Mouse (Mus musculus) stomach, embryonic 15.5 days (tissue): Measurements from ENCODE around the gene Enho. TPM values are rescaled to one million over a fixed set of nuclear protein-coding genes. Genes with fewer than 3 reads are reported as not detected.

Experiments
- ATAC-seq: fragments of 200-750 bp; cut with Nextera tagmentation; 2 replicates; pipeline ENCODE4 v1.8.0; 2017; ENCODE audit warnings: low read depth, moderate number of reproducible peaks, moderate TSS enrichment; ENCODE audit not compliant: insufficient read depth, low FRiP score
- H3K27ac ChIP-seq: fragments of 300-500 bp; sonication (generic); 2 replicates; pipeline ENCODE4 v1.5.1; 2015; ENCODE audit warnings: mild to moderate bottlenecking, inconsistent platforms
- H3K27me3 ChIP-seq: fragments of 300-500 bp; sonication (generic); replicated peaks from 2 replicates; pipeline ENCODE4 v1.6.1; 2015; ENCODE audit warnings: inconsistent platforms
- H3K36me3 ChIP-seq: fragments of 300-500 bp; sonication (generic); 2 replicates; pipeline ENCODE4 v1.6.1; 2015; ENCODE audit warnings: inconsistent platforms
- H3K4me1 ChIP-seq: fragments of 300-500 bp; sonication (generic); 2 replicates; pipeline ENCODE4 v1.6.1; 2015; ENCODE audit warnings: inconsistent platforms
- H3K4me2 ChIP-seq: fragments of 300-500 bp; sonication (generic); 2 replicates; pipeline ENCODE4 v1.6.1; 2015; ENCODE audit warnings: mild to moderate bottlenecking, inconsistent platforms
- H3K4me3 ChIP-seq: fragments of 300-500 bp; sonication (generic); replicated peaks from 2 replicates; pipeline ENCODE4 v1.5.1; 2015; ENCODE audit warnings: inconsistent platforms
- H3K9ac ChIP-seq: fragments of 300-500 bp; sonication (generic); 2 replicates; pipeline ENCODE4 v1.6.1; 2015; ENCODE audit warnings: inconsistent platforms
- H3K9me3 ChIP-seq: fragments of 300-500 bp; sonication (generic); 2 replicates; pipeline ENCODE4 v1.6.1; 2016; ENCODE audit warnings: inconsistent platforms
- WGBS: fragments of 180-500 bp; shearing (Covaris S2); methylation state at CpG from one replicate; pipeline ENCODE4 v1.1.7; 2015; 5-methylcytosine and 5-hydroxymethylcytosine counted together
- polyA plus RNA-seq: library from polyadenylated mRNA; unstranded; fragments of >200 nt; fragmentation: Nextera tagmentation; extraction: Ambion mirVana; gene quantifications from 2 replicates; pipeline ENCODE4 v1.2.1, GENCODE M21; 2015

Gene Enho
- polyA plus RNA-seq, 1 experiment from 2014 or later, result 24.0 TPM

- Histone ChIP-seq H3K4me2 (no peak overlapping the region), H3K27me3 (0 out of 2 replicates have a peak, but pooled peaks cover 5% of the 10 kb centered on the region), H3K4me3 (no peak overlapping the region), H3K4me1 (no peaks in the 10 kb centered on the region), H3K9ac (no peak overlapping the region), H3K36me3 (no peaks in the 10 kb centered on the region), H3K27ac (no peak overlapping the region), H3K9me3 (no peaks in the 10 kb centered on the region)
- 57% methylated on average over 4 of the region's 4 CpGs for WGBS
- ATAC-seq, result no peak
These were observed 37.3 kb downstream of the Enho start for GRCm38 (mm10) chr4:41602818-41603217.

Other genes starting within 250 kb of the Enho start
- 5.5 and 6.1 TPM in 2 replicates for gene Kif24, start 175.4 kb downstream of the Enho start, polyA plus RNA-seq
- gene Nudt2, start 175.2 kb downstream of the Enho start, polyA plus RNA-seq, result 48.0 and 55.7 TPM in 2 replicates
- 5.7 and 6.4 TPM in 2 replicates for gene AI464131, start 137.2 kb downstream of the Enho start, polyA plus RNA-seq
- 0.30 and 0.55 TPM in 2 replicates for gene 1110017D15Rik, start 123.0 kb downstream of the Enho start, polyA plus RNA-seq
- gene Fam219a, start 70.8 kb downstream of the Enho start, polyA plus RNA-seq, result 2.9 and 3.5 TPM in 2 replicates
- gene Dnaic1, start 70.5 kb downstream of the Enho start, polyA plus RNA-seq, result 3.0 and 3.7 TPM in 2 replicates
- gene Cntfr, start 56.8 kb upstream of the Enho start, polyA plus RNA-seq, result 8.3 and 11.8 TPM in 2 replicates
- gene Il11ra1, start 59.7 kb upstream of the Enho start, polyA plus RNA-seq, result 153 and 157 TPM in 2 replicates
- 59.5 and 61.1 TPM in 2 replicates for gene Rpp25l, start 73.2 kb upstream of the Enho start, polyA plus RNA-seq
- 124 and 130 TPM in 2 replicates for gene Dctn3, start 82.8 kb upstream of the Enho start, polyA plus RNA-seq
- not detected in 2 replicates for gene Arid3c, start 90.8 kb upstream of the Enho start, polyA plus RNA-seq
- 39.6 and 47.9 TPM in 2 replicates for gene Galt, start 114.9 kb upstream of the Enho start, polyA plus RNA-seq
- 81.6 and 82.2 TPM in 2 replicates for gene Sigmar1, start 115.8 kb upstream of the Enho start, polyA plus RNA-seq
- gene Ccl27a, start 133.9 kb upstream of the Enho start, polyA plus RNA-seq, result 31.5 and 33.7 TPM in 2 replicates